Mouse (Mus musculus): ENCODE results near the gene Ccdc22.

- TF ChIP-seq EP300 (IDR thresholded peaks at IDR 0.05), result no peak
- TF ChIP-seq CTCF (IDR thresholded peaks at IDR 0.05), result no peak
Measured at GRCm38 (mm10) chrX:7640785-7641184, 35.5 kb upstream of the Ccdc22 start.
